Mouse (Mus musculus) thymus, adult 2 months (tissue): ENCODE measurements around the gene Tmem25. TPM values are rescaled to one million over a fixed set of nuclear protein-coding genes. Genes with fewer than 3 reads are reported as not detected.

Experiments used
- DNase-seq: peaks from one replicate; pipeline ENCODE4 v3.0.0; 2021
- H3K27ac ChIP-seq: fragments of 200-500 bp; 2 replicates; pipeline ENCODE4 v1.5.1; 2012; ENCODE audit warnings: low read length, control low read depth; ENCODE audit not compliant: control insufficient read depth, insufficient read depth
- H3K27me3 ChIP-seq: fragments of 200-500 bp; 2 replicates; pipeline ENCODE4 v1.6.1; 2012; ENCODE audit warnings: mild to moderate bottlenecking, low read length, moderate library complexity, mixed read lengths; ENCODE audit not compliant: control insufficient read depth, insufficient read depth
- H3K36me3 ChIP-seq: fragments of 200-500 bp; 2 replicates; pipeline ENCODE4 v1.6.1; 2012; ENCODE audit warnings: mild to moderate bottlenecking, low read length, moderate library complexity; ENCODE audit not compliant: control insufficient read depth, insufficient read depth
- H3K4me1 ChIP-seq: fragments of 200-500 bp; replicated peaks from 2 replicates; pipeline ENCODE4 v1.6.1; 2012; ENCODE audit warnings: low read length; ENCODE audit not compliant: control insufficient read depth, insufficient read depth
- H3K4me3 ChIP-seq: fragments of 200-500 bp; 2 replicates; pipeline ENCODE4 v1.5.1; 2012; ENCODE audit warnings: mild to moderate bottlenecking, low read length, control low read depth, moderate library complexity; ENCODE audit not compliant: control insufficient read depth, insufficient read depth
- CTCF ChIP-seq: fragments of 200-500 bp; IDR thresholded peaks from 2 replicates; pipeline ENCODE4 v1.5.1; 2012; ENCODE audit warnings: mild to moderate bottlenecking, control low read depth, low read length, moderate library complexity, borderline replicate concordance; ENCODE audit not compliant: control insufficient read depth, poor library complexity, insufficient read depth; ENCODE audit errors: extremely low read depth
- POLR2A ChIP-seq: fragments of 200-500 bp; IDR thresholded peaks from 2 replicates; pipeline ENCODE4 v1.6.1; 2012; ENCODE audit warnings: mild to moderate bottlenecking, low read length, control low read depth, moderate library complexity; ENCODE audit not compliant: control insufficient read depth, poor library complexity, insufficient read depth; ENCODE audit errors: extremely low read depth
- WGBS: fragments of 180-500 bp; shearing (Covaris S2); methylation state at CpG from one replicate; pipeline ENCODE4 v1.1.7; 2018; 5-methylcytosine and 5-hydroxymethylcytosine counted together
- polyA plus RNA-seq: library from polyadenylated mRNA; depleted of rRNA; stranded (reverse); fragments of >200 nt; gene quantifications from 2 replicates; pipeline ENCODE4 v1.2.3, GENCODE M21; 2012; rRNA removed

Tmem25 gene
- polyA plus RNA-seq, 1 experiment: 2.6 TPM

GRCm38 (mm10) chr9:44760873-44761272, 38.2 kb downstream of the Tmem25 start:
- WGBS: 78% methylated on average over 2 of the region's 2 CpGs
- Histone ChIP-seq H3K36me3 (peaks cover 24% of the 10 kb centered on the region), H3K4me1 (no peaks in the 10 kb centered on the region), H3K27ac (no peak overlapping the region), H3K27me3 (no peaks in the 10 kb centered on the region), H3K4me3 (no peak overlapping the region)
- TF ChIP-seq CTCF: no peak
- TF ChIP-seq POLR2A: no peak
- DNase-seq: no peak

DNA sequence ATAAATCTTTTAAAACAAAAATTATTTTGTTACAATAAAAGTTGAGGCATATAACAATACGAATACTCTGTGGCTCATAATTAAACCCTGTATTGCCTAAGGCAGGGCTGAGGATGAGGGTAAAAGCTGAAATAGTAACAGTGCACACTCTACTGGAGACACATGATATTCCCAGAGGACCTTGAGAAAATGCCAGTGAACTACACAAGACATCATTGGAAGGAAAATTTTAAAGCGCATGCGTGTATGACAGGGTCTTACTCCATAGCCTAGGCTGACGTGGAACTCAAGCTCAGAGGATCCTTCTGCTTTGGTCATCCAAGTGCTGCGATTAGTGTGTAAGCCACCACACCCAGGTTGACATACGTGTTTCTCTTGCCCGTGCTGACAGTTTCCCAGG, 50.6 kb downstream of the Tmem25 start:
- DNase-seq: no peak
- H3K27me3 ChIP-seq: no peaks in the 10 kb centered on the region
- peaks cover 90% of the 10 kb centered on the region for H3K36me3 ChIP-seq
- no peak overlapping the region for H3K27ac ChIP-seq
- TF ChIP-seq CTCF: no peak
- no peak for TF ChIP-seq POLR2A
- WGBS: 96% methylated on average over 7 of the region's 7 CpGs
- no peaks in the 10 kb centered on the region for H3K4me1 ChIP-seq
- no peak overlapping the region for H3K4me3 ChIP-seq

GRCm38 (mm10) chr9:44747341-44747740, 51.8 kb downstream of the Tmem25 start:
- TF ChIP-seq CTCF (no peak), POLR2A (no peak)
- Histone ChIP-seq H3K27me3 (no peaks in the 10 kb centered on the region), H3K36me3 (peaks cover 87% of the 10 kb centered on the region), H3K4me3 (no peak overlapping the region), H3K4me1 (no peaks in the 10 kb centered on the region), H3K27ac (no peak overlapping the region)
- DNase-seq: no peak
- WGBS: over 99% methylated on average over 3 of the region's 3 CpGs

- H3K4me1 ChIP-seq: no peaks in the 10 kb centered on the region
- 91% methylated on average over 3 of the region's 3 CpGs for WGBS
- no peak overlapping the region for H3K27ac ChIP-seq
- H3K4me3 ChIP-seq: no peak overlapping the region
- H3K27me3 ChIP-seq: no peaks in the 10 kb centered on the region
- DNase-seq: no peak
- peaks cover 81% of the 10 kb centered on the region for H3K36me3 ChIP-seq
- TF ChIP-seq CTCF: no peak
These were observed 52.4 kb downstream of the Tmem25 start for GRCm38 (mm10) chr9:44746666-44747065.

GRCm38 (mm10) chr9:44745371-44745770, 53.7 kb downstream of the Tmem25 start:
- 94% methylated on average over 7 of the region's 7 CpGs for WGBS
- H3K27ac ChIP-seq: no peak overlapping the region
- no peaks in the 10 kb centered on the region for H3K4me1 ChIP-seq
- TF ChIP-seq CTCF (no peak), POLR2A (no peak)
- H3K4me3 ChIP-seq: no peak overlapping the region
- peaks cover 68% of the 10 kb centered on the region for H3K36me3 ChIP-seq
- no peak for DNase-seq
- H3K27me3 ChIP-seq: no peaks in the 10 kb centered on the region

Other genes starting within 250 kb of the Tmem25 start
- gene Cxcr5, start 237.4 kb downstream of the Tmem25 start, polyA plus RNA-seq: 7.7 and 9.9 TPM in 2 replicates
- 29.2 and 35.6 TPM in 2 replicates for gene Ddx6, start 194.4 kb downstream of the Tmem25 start, polyA plus RNA-seq
- 0.15 and 0.29 TPM in 2 replicates for gene Treh, start 126.1 kb downstream of the Tmem25 start, polyA plus RNA-seq
- gene Phldb1, start 64.1 kb downstream of the Tmem25 start, polyA plus RNA-seq: 16.5 and 27.3 TPM in 2 replicates
- gene Arcn1, start 31.5 kb downstream of the Tmem25 start, polyA plus RNA-seq: 42.0 and 43.1 TPM in 2 replicates
- gene Ift46, start 31.4 kb downstream of the Tmem25 start, polyA plus RNA-seq: 35.1 and 42.2 TPM in 2 replicates
- 4.3 and 5.3 TPM in 2 replicates for gene Ttc36, start 3.8 kb upstream of the Tmem25 start, polyA plus RNA-seq
- 71.4 and 81.9 TPM in 2 replicates for gene Kmt2a, start 82.0 kb upstream of the Tmem25 start, polyA plus RNA-seq
- 159 and 250 TPM in 2 replicates for gene Atp5l, start 121.4 kb upstream of the Tmem25 start, polyA plus RNA-seq
- gene Ube4a, start 166.3 kb upstream of the Tmem25 start, polyA plus RNA-seq: 23.0 and 23.7 TPM in 2 replicates
- gene Cd3g, start 181.1 kb upstream of the Tmem25 start, polyA plus RNA-seq: 183 and 216 TPM in 2 replicates
- gene Cd3d, start 182.5 kb upstream of the Tmem25 start, polyA plus RNA-seq: 214 and 262 TPM in 2 replicates
- gene Cd3e, start 210.3 kb upstream of the Tmem25 start, polyA plus RNA-seq: 343 and 451 TPM in 2 replicates
- gene Mpzl2, start 240.5 kb upstream of the Tmem25 start, polyA plus RNA-seq: 10.1 and 11.6 TPM in 2 replicates